16 mouse cellular contexts compared by ENCODE assay signal in genomic region chr12:82398926-82399325, GRCm38 (mm10).
"Had no signal": no experiment of that assay in that cellular context is flagged by ENCODE, and none has a peak within 500 bp of the region (broad histone marks: within the 10 kb centered on the region; RNA-seq: fewer than 3 reads in every experiment).

No protein-coding gene starts in this region.

- H3K27ac ChIP-seq: hindbrain, embryonic 13.5 days; hindbrain, postnatal 0 days; left cerebral cortex, adult 2 months; limb, embryonic 10.5 days; liver, embryonic 15.5 days; neural tube, embryonic 12.5 days had no signal

- ATAC-seq: hindbrain, postnatal 0 days; lung, postnatal 0 days had no signal

- H3K4me2 ChIP-seq: hindbrain, embryonic 13.5 days; liver, embryonic 11.5 days; liver, embryonic 15.5 days; neural tube, embryonic 12.5 days had no signal

- H3K4me1 ChIP-seq: neural tube, embryonic 12.5 days had no signal

- H3K9ac ChIP-seq: hindbrain, embryonic 13.5 days; liver, embryonic 15.5 days; neural tube, embryonic 12.5 days had no signal

- H3K4me3 ChIP-seq: hindbrain, embryonic 13.5 days; left cerebral cortex, adult 2 months; limb, embryonic 10.5 days; liver, embryonic 15.5 days; neural tube, embryonic 12.5 days had no signal

- DNase-seq: lung, adult 2 months; lung, postnatal 36 days; midbrain, embryonic 14.5 days; retina, postnatal 1 day; right cerebral cortex, postnatal 4 days; spleen, adult 18-20 months; thymus, adult 18-20 months; thymus, postnatal 14 days had no signal

- H3K9me3 ChIP-seq: hindbrain, embryonic 13.5 days; limb, embryonic 10.5 days; liver, embryonic 15.5 days; neural tube, embryonic 12.5 days had no signal

- H3K27me3 ChIP-seq: hindbrain, embryonic 13.5 days; liver, embryonic 15.5 days; neural tube, embryonic 12.5 days had no signal

- H3K36me3 ChIP-seq: liver, embryonic 15.5 days had no signal
